Mouse (Mus musculus): Measurements from ENCODE around the gene Dpep2nb.
A peak's percentile ranks its signal among the peaks of the same experiment; 100 is the strongest.
"Not testable (repeated sequence)": the region's sequence is repeated elsewhere in the genome, so short reads cannot be mapped to it uniquely, and the experiment has no call there.

Dpep2nb gene

DNA sequence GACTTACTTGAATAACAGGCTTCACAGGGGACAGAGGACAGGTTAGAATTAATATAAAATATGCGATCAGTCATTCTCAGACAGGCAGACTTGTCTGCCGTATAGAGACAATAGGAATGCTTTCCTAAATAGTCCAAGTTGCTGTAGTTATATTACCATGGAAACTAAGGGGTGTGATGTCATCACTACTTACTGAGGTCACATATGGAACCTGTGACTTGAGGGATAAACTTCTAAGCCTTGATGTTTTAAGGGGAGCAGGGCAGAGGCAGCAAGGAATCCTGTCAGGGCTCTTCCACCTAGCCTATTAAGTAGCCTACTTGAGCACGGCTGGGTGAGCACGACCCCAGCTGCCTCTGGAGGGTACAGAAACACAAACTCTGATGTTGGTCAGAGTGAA is at the start of gene Dpep2nb:
Gene Dpep2nb (minus strand): TSS at position 101 of the 400 bp plus-strand sequence.
- no peak for DNase-seq (ENCODE audit: low spot score)

DNA sequence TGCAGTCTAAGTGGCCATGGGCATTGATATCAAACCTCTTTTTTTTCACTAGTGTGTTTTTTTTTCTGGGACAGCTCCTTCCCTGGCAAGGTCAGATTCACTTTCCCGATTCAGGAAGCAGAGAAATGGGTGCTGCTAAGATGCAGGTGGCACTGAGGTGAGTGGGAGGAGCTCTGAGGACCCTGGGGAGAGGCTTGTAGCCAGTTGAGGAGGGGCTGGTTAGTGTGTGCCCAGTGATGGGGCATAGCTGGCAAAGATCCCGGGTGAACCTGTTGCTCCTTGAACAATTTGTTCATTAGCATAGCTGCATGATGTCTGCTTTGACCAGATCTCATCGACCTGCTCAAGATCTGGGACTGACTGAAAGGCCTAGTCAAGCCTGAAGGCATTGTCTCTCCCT is 49.3 kb upstream of the Dpep2nb start:
- no peak for DNase-seq (ENCODE audit: low spot score)

DNA sequence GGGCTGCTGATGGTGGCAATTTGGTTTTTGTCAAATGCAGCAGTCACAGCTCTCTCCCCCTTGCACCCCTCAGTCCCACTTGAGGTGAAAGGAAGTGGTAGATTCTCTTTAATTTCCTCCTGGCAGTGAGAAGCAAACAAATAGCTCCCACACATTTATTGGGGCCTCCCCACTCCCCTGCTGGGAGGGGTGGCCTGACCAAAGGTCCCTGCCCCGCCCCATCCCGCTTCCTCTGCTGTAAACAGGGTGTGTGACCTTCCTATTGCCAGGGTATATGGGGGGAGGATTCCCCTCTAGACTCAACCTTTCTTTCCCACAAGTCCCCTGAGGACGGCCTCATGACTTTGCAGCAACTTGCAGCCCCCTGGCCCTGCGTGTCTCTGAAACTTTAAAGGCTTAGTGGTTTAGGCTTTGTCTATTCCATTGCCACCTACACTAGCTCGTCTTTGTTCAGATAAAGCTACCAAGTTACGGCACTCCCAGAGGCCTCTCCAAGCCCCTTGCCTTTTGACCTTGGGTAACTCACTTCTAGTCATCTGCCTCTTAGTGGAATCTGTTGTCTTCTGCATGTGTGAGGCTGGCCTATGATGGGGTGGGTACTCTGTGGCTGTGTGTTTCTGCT is 48.5 kb upstream of the Dpep2nb start:
- no peak for DNase-seq (ENCODE audit: low spot score)

DNA sequence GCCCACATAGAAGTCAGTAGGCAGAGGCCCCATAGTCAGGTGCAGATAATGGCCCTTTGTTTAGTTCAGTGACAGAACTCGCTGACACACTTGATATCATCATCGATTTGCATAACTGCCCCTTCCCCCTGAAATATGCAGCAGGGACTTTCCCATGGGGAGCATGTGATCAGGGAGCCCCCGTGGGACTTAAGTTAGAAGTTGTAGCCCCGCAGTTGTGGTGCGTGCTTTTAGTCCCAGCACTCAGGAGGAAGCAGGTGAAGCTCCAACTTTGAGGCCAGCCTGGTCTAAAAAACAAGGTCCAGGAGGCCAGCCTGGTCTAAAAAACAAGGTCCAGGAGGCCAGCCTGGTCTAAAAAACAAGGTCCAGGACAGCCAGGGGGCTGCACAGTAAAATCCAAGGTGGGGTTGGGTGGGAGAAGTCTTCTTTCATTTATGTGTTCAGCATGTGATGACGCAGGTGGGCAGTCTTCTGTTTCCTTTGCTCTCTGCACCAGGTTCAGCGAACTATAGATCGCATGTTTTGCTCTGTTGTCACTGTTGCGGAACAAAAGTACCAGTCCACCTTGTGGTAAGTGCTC is 46.8 kb upstream of the Dpep2nb start:
- no peak for DNase-seq (ENCODE audit: low spot score)

DNA sequence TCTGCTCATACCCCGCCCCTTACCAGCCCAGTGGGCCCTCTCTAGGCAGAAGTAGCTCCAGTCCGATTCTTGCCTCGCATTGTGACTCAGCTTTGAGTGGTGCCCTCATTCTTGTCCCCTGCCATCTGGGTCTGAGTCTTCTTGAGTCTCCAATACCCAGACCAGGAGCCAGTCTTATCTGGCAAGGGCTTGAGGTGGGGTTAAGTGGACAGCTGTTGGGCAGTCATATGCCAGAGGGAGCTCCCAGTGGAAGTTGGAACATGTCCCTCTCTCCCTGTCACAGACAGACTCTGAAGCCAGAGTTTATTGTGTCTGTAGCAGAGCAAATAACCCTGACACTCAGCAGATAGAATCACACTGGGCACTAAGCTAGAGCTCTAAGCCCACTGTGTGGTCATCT is 45.3 kb upstream of the Dpep2nb start:
- no peak for DNase-seq (ENCODE audit: low spot score)

- DNase-seq (ENCODE audit: low spot score): no peak
Observed at GRCm38 (mm10) chr8:106049840-106050239, 44.1 kb upstream of the Dpep2nb start.

DNA sequence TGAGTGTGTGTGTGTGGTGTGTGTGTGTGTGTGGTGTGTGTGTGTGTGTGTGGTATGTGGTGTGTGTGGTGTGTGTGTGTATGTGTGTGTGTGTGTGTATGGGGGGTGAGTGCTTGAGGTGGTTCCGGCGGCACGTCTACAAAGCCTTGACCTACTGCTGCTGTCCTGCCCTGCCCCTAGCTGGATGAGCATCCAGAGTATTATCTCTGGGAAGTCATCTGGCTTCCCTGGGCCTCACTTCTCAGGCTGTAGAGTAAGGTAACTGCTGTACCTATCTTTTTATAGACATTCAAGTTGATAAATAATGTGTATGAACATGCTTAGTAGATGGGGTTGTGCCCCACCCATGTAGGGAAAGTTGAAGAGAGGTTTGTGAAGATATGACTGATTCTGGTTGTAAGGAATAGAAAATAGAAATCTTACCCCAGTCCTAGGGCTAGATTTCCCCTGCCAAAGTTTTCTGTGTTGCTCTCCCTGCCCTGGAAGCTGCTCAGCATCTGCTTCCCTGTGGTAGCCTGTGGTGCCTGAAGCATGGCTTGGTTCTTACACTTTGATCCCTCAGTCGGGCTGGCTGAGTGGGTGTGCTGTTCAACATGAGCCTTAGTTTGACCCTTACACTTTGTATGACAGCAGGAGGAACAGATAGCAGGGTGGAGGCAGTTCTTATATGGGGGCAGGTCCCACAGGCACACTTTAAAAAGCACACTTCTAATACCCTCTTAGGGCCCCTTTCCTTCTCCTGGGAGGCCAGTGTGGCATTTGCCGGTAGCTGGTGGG is 42.3 kb upstream of the Dpep2nb start:
- no peak for DNase-seq (ENCODE audit: low spot score)

DNA sequence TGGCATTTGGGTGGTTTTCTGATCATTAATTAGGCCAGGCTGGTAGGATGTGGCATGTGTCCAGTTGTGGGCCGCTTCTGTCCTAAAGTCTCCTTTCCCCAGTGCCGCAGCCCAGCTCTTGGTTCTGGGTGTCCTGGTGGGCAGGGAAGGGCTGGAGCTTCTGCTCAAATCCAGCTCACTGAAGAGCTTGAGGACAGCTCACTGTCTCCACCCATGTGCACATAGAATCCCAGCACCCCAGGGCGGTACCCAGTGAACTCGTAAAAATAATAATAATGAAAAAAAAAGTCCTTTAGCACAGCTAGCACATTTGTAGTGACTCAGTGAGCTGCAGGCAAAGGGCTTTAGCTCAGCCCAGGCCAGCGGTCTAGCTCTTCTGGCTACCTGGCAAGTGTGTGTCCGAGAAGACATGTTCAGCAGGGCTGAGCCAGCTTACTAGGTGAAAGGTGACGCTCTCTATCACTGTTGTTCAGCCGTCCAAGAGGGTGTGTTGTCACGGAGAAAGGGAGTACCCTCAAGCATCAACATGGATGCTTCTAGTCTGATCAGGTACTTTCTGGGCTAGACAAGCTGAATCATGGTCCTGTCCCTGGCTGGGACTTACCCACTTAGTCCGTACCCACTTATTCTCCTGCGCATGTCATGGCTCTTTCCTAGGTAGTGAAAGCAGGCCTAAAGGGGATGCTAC is 41.2 kb upstream of the Dpep2nb start:
- no peak for DNase-seq (ENCODE audit: low spot score)

GRCm38 (mm10) chr8:106044151-106044550 is 38.4 kb upstream of the Dpep2nb start:
- no peak for DNase-seq (ENCODE audit: low spot score)

DNA sequence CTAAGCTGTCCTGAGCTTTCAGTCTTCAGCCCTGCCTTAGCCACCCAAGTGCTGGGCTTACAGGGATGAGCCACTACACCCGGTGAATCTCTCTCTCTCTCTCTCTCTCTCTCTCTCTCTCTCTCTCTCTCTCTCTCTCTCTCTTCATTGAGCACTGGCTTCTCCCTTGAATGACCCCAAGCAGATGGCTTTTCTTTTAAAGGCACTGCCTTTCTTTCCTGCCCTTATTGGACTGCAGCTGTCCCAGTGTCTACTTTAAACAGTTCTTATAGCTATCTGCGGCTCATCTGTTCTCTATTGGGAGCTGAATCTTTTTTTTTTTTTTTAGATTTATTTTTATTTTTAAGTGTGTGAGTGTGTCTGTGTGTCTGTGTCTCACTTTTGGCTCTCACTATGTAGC is 37.3 kb upstream of the Dpep2nb start:
- DNase-seq (ENCODE audit: low spot score): no peak

DNA sequence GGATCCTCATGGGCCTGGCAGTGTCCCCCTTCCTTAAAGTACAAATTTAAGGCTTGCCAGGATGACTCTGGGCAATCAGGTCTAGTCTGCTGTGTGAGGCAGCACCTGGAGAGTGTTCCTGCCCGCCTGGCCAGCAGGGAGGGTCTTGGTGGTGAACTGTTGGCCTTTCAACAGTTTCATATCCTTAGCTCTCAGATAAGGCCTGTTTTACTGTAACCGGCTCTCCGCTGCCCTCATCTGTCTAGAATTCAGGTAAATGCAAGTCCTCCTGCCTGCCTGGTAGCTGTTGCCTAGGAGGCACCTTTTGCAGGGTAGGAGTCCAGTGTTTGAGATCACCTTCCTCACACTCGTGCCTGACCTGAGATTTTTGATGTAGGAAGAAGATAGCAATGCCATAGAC is 34.4 kb upstream of the Dpep2nb start:
- no peak for DNase-seq (ENCODE audit: low spot score)

DNA sequence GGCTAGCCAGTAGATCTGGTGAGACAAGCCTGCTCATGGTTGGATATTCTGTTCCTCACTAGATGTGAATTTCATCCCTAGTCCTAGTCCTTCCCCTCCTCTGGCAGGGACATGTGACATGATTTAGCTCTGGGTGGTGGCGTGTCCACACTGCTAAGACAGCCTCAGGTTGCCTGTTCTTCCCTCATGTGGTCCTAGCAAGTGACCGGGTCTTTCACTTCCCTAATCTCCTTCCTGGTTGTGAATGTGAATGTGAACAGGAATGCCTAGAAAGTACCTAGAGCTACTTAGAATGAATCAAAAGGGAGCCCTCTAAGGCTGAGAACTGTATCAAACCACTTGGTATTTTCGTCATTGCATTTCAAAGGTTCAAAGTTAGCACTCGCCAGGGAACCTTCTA is 33.8 kb upstream of the Dpep2nb start:
- no peak for DNase-seq (ENCODE audit: low spot score)

- no peak for DNase-seq (ENCODE audit: low spot score)
Observed at GRCm38 (mm10) chr8:106038721-106039120, 32.9 kb upstream of the Dpep2nb start.

DNA sequence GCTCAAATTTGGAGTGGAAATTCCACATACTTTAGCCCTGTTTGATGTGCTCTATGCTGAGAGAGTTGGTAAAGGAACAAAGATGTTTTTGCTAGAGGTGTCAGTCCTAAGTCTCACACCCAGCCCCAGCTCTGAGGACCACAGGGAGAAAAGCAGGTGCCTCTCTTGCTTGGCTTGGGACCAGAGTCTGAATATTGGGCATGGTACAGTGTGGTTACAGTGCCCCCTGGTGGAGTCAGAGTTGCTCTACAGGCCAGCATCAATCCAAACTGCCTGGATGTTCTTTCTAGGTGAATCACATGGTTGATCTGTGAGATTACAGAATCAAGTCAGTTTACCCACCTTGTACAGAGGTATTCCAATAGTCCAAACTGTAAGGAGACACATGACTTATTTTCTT is 16.7 kb upstream of the Dpep2nb start:
- peak; percentile 85 for DNase-seq (ENCODE audit: low spot score)

DNA sequence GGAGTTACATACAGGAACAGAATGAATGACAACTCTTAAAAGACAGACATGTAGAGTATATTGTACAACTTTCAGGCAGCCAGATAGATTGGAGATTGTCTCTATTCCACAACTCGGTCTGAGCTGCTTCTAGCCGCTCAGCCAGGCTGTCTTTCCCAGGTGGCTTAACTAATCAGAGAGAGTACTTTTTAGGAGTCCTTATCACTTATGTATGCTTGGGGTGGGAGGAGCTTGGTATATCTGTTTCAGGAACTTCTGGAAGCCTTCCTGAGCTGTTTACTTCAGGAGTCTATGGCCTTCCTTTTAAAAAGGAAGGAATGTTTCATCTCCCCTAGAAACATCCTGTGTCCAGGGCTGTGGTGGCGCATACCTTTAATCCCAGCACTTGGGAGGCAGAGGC is 12.3 kb upstream of the Dpep2nb start:
- DNase-seq (ENCODE audit: low spot score): no peak

GRCm38 (mm10) chr8:106017130-106017529 is 11.4 kb upstream of the Dpep2nb start:
- DNase-seq (ENCODE audit: low spot score): no peak

GRCm38 (mm10) chr8:106016284-106016683 is 10.5 kb upstream of the Dpep2nb start:
- no peak for DNase-seq (ENCODE audit: low spot score)

GRCm38 (mm10) chr8:106012203-106012602 is 6.4 kb upstream of the Dpep2nb start:
- DNase-seq (ENCODE audit: low spot score): not testable (repeated sequence)

- no peak for DNase-seq (ENCODE audit: low spot score)
Observed at GRCm38 (mm10) chr8:106011643-106011986, 5.8 kb upstream of the Dpep2nb start, which contains the start of gene Ddx28. Ddx28 (minus strand) TSS chr8:106011882.

GRCm38 (mm10) chr8:106010748-106011642 is 5.2 kb upstream of the Dpep2nb start:
- peak; percentile 100 for DNase-seq (ENCODE audit: low spot score)

DNA sequence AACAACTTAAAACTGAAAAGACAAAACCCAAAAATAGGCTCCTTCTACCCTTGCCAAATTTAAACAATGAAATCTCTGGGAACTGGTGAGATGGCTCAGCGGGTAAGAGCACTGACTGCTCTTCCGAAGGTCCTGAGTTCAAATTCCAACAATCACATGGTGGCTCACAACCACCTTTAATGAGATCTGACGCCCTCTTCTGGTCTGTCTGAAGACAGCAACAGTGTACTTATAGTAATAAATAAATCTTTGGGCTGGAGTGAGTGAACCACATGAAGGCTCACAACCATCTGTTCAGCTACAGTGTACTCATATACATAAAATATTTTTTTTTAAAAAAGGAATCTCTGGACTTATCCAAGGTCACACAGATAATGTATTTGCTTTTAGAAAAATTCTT is 2.1 kb upstream of the Dpep2nb start:
- not testable (repeated sequence) for DNase-seq (ENCODE audit: low spot score)

DNA sequence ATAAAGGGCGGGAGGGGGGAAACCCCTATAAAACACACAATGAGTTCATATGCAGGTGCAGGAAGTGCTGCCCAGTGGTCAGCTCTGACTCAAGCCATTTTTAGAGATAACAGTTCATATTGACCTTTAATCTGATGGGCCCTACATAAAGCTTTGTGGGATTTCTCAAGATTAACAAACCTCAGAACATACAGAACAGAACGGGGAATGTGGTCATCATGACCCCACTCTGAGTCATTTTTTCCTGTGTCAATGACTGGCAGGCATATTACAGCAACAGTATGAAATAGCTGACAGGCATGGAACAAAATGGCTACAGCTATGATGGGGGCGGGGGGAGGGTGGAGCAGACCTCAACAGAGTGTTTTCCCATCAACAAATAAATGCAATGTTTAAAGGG is 1.4 kb upstream of the Dpep2nb start:
- DNase-seq (ENCODE audit: low spot score): no peak

Measured in embryo, embryonic 10 days (tissue).